Mouse (Mus musculus) midbrain, postnatal 0 days (tissue): ENCODE results near the gene Topors. TPM values are rescaled to one million over a fixed set of nuclear protein-coding genes. Genes with fewer than 3 reads are reported as not detected.
A peak's percentile ranks its signal among the peaks of the same experiment; 100 is the strongest.

Source experiments
- ATAC-seq: fragments of 200-750 bp; cut with Nextera tagmentation; 2 replicates; pipeline ENCODE4 v1.8.0; 2017; ENCODE audit warnings: moderate number of reproducible peaks, mild to moderate bottlenecking, moderate TSS enrichment, moderate library complexity; ENCODE audit not compliant: low FRiP score
- DNase-seq: peaks from one replicate; pipeline ENCODE4 v3.0.0-alpha.2; 2015; ENCODE audit warnings: low spot score
- H3K27ac ChIP-seq: fragments of 300-500 bp; sonication (generic); 2 replicates; pipeline ENCODE4 v1.5.1; 2014; ENCODE audit warnings: low read depth, mild to moderate bottlenecking, low read length, mixed read lengths
- H3K27me3 ChIP-seq: fragments of 300-500 bp; sonication (generic); 2 replicates; pipeline ENCODE4 v1.6.1; 2014; ENCODE audit warnings: low read length, control low read depth, mixed read lengths; ENCODE audit not compliant: insufficient read depth
- H3K36me3 ChIP-seq: fragments of 300-500 bp; sonication (generic); 2 replicates; pipeline ENCODE4 v1.6.1; 2014; ENCODE audit warnings: low read length, control low read depth, mixed read lengths; ENCODE audit not compliant: insufficient read depth
- H3K4me1 ChIP-seq: fragments of 300-500 bp; sonication (generic); 2 replicates; pipeline ENCODE4 v1.6.1; 2014; ENCODE audit warnings: mild to moderate bottlenecking, control low read depth, antibody characterized with exemption, low read length, mixed read lengths; ENCODE audit not compliant: insufficient read depth
- H3K4me2 ChIP-seq: fragments of 300-500 bp; sonication (generic); 2 replicates; pipeline ENCODE4 v1.6.1; 2014; ENCODE audit warnings: low read depth, mild to moderate bottlenecking, low read length, mixed read lengths; ENCODE audit not compliant: poor library complexity, severe bottlenecking
- H3K4me3 ChIP-seq: fragments of 300-500 bp; sonication (generic); 2 replicates; pipeline ENCODE4 v1.5.1; 2014; ENCODE audit warnings: low read depth, mild to moderate bottlenecking, low read length, moderate library complexity
- H3K9ac ChIP-seq: fragments of 300-500 bp; sonication (generic); replicated peaks from 2 replicates; pipeline ENCODE4 v1.6.1; 2014; ENCODE audit warnings: mild to moderate bottlenecking, low read length, moderate library complexity, mixed read lengths; ENCODE audit not compliant: poor library complexity, severe bottlenecking
- H3K9me3 ChIP-seq: fragments of 300-500 bp; sonication (generic); 2 replicates; pipeline ENCODE4 v1.6.1; 2016; ENCODE audit warnings: low read length, control low read depth
- CTCF ChIP-seq: IDR thresholded peaks from 2 replicates; pipeline ENCODE4 v1.5.1; 2016; ENCODE audit warnings: antibody characterized with exemption, mild to moderate bottlenecking
- WGBS: fragments of 180-500 bp; shearing (Covaris S2); extraction: QIAGEN DNeasy Blood & Tissue Kit; methylation state at CpG from one replicate; pipeline ENCODE4 v1.1.7; 2014; 5-methylcytosine and 5-hydroxymethylcytosine counted together
- polyA plus RNA-seq: library from polyadenylated mRNA; unstranded; fragments of >200 nt; fragmentation: Nextera tagmentation; extraction: Ambion mirVana; gene quantifications from 2 replicates; pipeline ENCODE4 v1.2.1, GENCODE M21; 2015
- total RNA-seq: library from RNA; depleted of rRNA; stranded (reverse); fragments of >200 nt; gene quantifications from 2 replicates; pipeline ENCODE4 v1.2.3, GENCODE M21; 2014; rRNA removed

Topors gene
- total RNA-seq, result 24.4 and 25.3 TPM in 2 replicates
- 25.9 and 29.9 TPM in 2 replicates for polyA plus RNA-seq

DNA sequence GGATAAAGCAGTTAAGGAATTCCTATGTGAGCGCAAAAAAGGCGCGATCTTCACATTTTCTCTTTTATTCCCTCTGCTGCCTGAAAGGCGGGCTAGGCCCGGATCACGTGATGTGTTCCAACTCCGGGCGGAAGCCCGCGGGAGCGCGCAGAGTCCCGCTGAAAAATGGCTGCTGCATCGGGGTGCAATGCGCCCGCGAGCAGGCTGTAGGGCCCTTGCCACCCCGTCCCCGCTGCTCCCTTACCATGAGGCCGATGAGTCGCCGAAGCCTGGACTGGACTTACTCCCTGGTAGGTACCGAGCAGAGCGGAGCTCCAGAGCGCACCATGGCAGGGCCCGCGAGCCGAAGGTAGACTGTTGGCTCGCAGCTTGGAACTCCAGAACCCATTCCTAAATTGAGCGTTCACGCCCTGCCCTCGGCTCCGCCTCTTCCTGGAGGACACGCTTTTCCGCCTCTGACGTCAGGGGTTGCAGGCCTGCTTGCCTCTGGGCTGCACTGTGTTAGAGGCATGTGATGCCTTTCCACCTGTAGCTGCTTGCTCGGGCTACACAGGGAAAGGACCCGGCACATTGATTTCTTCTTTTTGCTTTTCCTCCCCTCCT, at the start of gene Topors, which contains the start of gene Smim27:
Gene Topors, minus strand, starts transcription at position 421 of the 603 bp plus-strand sequence.
Gene Smim27, plus strand, starts transcription at position 150 of the 603 bp plus-strand sequence.
- Histone ChIP-seq H3K9me3 (no peaks in the 10 kb centered on the region), H3K36me3 (0 out of 2 replicates have a peak, but pooled peaks cover 3% of the 10 kb centered on the region), H3K27ac (peak within 1 kb of the TSS; percentile 97), H3K27me3 (no peaks in the 10 kb centered on the region), H3K4me3 (peak within 1 kb of the TSS; percentile 82), H3K4me2 (peak within 1 kb of the TSS; percentile 83), H3K4me1 (peaks cover 7% of the 10 kb centered on the region), H3K9ac (peak within 1 kb of the TSS; percentile 92)
- peak; percentile 95 for ATAC-seq
- DNase-seq, result peak; percentile 98
- WGBS, result under 1% methylated on average over 38 of the region's 38 CpGs
- no peak for TF ChIP-seq CTCF

DNA sequence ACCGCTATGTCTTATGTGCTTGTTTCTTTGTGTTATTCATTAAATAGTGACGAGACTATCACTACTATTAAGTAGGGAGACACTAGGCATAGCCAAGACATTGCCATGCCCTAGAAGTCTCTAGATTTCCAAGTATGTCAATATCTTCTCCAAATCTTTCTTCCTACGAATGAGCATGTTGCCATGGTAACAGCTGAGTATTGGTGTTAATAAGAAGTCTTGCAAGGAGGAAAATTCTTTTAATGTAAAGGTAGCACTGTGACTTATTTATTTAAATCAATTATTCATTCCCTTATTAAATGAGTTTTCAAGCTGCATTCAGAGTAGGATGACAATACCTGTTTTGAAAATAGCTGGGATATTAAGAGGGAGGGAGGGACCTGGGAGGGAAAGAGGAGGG, 47.8 kb upstream of the Topors start:
- no peak for TF ChIP-seq CTCF
- H3K27ac ChIP-seq, result no peak overlapping the region
- no peaks in the 10 kb centered on the region for H3K9me3 ChIP-seq
- H3K9ac ChIP-seq, result no peak overlapping the region
- no peaks in the 10 kb centered on the region for H3K27me3 ChIP-seq
- no peak overlapping the region for H3K4me2 ChIP-seq
- H3K36me3 ChIP-seq, result no peaks in the 10 kb centered on the region
- H3K4me1 ChIP-seq, result no peaks in the 10 kb centered on the region
- H3K4me3 ChIP-seq, result no peak overlapping the region
- ATAC-seq, result peak; percentile 56
- DNase-seq, result peak; percentile 65
- WGBS, result 63% methylated on average over 3 of the region's 3 CpGs

DNA sequence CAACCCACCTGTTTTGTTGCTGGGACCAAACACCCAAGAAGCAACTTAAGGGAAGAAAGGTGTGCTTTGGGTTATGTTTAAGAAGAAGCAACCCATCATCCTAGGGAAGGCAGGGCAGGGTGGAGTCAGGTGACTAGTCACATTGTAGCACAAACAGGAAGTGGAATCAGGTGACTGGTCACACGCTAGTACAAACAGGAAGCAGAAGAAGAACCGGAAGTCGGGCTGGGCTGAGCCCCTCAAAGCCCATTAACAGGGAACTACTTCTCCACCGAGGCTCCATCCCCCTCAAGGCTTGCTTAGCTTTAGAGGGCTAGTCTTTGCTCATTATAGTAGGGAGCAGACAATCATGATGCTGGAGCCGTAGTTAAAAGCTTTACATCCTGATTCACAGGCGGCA, 43.4 kb upstream of the Topors start:
- no peak for DNase-seq
- Histone ChIP-seq H3K9me3 (no peaks in the 10 kb centered on the region), H3K36me3 (no peaks in the 10 kb centered on the region), H3K27me3 (no peaks in the 10 kb centered on the region), H3K4me1 (no peaks in the 10 kb centered on the region), H3K9ac (no peak overlapping the region), H3K4me2 (no peak overlapping the region), H3K27ac (no peak overlapping the region), H3K4me3 (no peak overlapping the region)
- ATAC-seq, result no peak
- TF ChIP-seq CTCF, result no peak
- 78% methylated on average over 6 of the region's 6 CpGs for WGBS

- H3K27me3 ChIP-seq, result no peaks in the 10 kb centered on the region
- no peaks in the 10 kb centered on the region for H3K4me1 ChIP-seq
- H3K36me3 ChIP-seq, result no peaks in the 10 kb centered on the region
- ATAC-seq (no peak), DNase-seq (no peak)
- no peaks in the 10 kb centered on the region for H3K9me3 ChIP-seq
- no peak for TF ChIP-seq CTCF
- no peak overlapping the region for H3K4me2 ChIP-seq
- H3K27ac ChIP-seq, result no peak overlapping the region
- H3K4me3 ChIP-seq, result no peak overlapping the region
- no peak overlapping the region for H3K9ac ChIP-seq
- 90% methylated on average over 1 of the region's 1 CpGs for WGBS
Observed at GRCm38 (mm10) chr4:40312213-40312612, 42.6 kb upstream of the Topors start.

- no peak overlapping the region for H3K27ac ChIP-seq
- H3K9ac ChIP-seq, result no peak overlapping the region
- no peak for DNase-seq
- no peaks in the 10 kb centered on the region for H3K9me3 ChIP-seq
- TF ChIP-seq CTCF, result no peak
- H3K36me3 ChIP-seq, result no peaks in the 10 kb centered on the region
- no peak overlapping the region for H3K4me2 ChIP-seq
- 51% methylated on average over 11 of the region's 11 CpGs for WGBS
- no peak overlapping the region for H3K4me3 ChIP-seq
- H3K27me3 ChIP-seq, result no peaks in the 10 kb centered on the region
- no peaks in the 10 kb centered on the region for H3K4me1 ChIP-seq
- ATAC-seq, result no peak
Observed at GRCm38 (mm10) chr4:40310796-40311383, 41.2 kb upstream of the Topors start.

DNA sequence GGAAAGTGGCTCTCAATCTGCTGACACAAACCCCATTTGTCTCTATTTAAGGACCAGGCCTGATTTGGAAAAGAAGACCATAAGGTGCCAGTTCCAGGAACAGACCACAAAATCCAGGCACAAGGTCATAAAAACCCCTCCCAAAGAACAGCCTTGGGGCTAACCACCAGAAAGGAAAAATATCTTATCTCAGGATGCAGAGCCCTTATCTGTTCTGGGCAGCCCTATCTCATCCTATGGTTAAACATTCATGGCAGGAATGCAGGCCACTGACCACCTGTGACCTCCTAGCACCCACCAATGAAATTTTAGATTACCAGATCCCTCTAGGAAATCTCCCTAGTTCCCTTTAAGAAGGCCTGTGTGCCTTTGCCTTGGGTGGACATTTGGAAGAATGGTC, 40.0 kb upstream of the Topors start:
- Histone ChIP-seq H3K27me3 (no peaks in the 10 kb centered on the region), H3K9ac (no peak overlapping the region), H3K4me2 (no peak overlapping the region), H3K36me3 (no peaks in the 10 kb centered on the region), H3K27ac (no peak overlapping the region), H3K4me1 (no peaks in the 10 kb centered on the region), H3K9me3 (no peaks in the 10 kb centered on the region), H3K4me3 (no peak overlapping the region)
- ATAC-seq (no peak), DNase-seq (no peak)
- TF ChIP-seq CTCF, result no peak
